Mouse (Mus musculus) stomach, embryonic 14.5 days (tissue): ENCODE measurements around the gene Chek2. TPM values are rescaled to one million over a fixed set of nuclear protein-coding genes. Genes with fewer than 3 reads are reported as not detected.
A peak's percentile ranks its signal among the peaks of the same experiment; 100 is the strongest.
"Not testable (repeated sequence)": the region's sequence is repeated elsewhere in the genome, so short reads cannot be mapped to it uniquely, and the experiment has no call there.

Experiments
- ATAC-seq: fragments of 200-750 bp; cut with Nextera tagmentation; 2 replicates; pipeline ENCODE4 v1.8.0; 2017; ENCODE audit warnings: low read depth, moderate TSS enrichment; ENCODE audit not compliant: insufficient number of reproducible peaks, insufficient read depth, low FRiP score
- H3K27ac ChIP-seq: fragments of 300-500 bp; sonication (generic); 2 replicates; pipeline ENCODE4 v1.5.1; 2014; ENCODE audit warnings: mild to moderate bottlenecking, low read length, moderate library complexity, mixed read lengths
- H3K27me3 ChIP-seq: fragments of 300-500 bp; sonication (generic); 2 replicates; pipeline ENCODE4 v1.6.1; 2014; ENCODE audit warnings: low read length, control low read depth, mixed read lengths; ENCODE audit not compliant: control insufficient read depth, insufficient read depth
- H3K36me3 ChIP-seq: fragments of 300-500 bp; sonication (generic); 2 replicates; pipeline ENCODE4 v1.6.1; 2014; ENCODE audit warnings: mild to moderate bottlenecking, control low read depth, low read length, moderate library complexity, mixed read lengths; ENCODE audit not compliant: control insufficient read depth, insufficient read depth
- H3K4me1 ChIP-seq: fragments of 300-500 bp; sonication (generic); 2 replicates; pipeline ENCODE4 v1.6.1; 2014; ENCODE audit warnings: low read length, control low read depth, mixed read lengths; ENCODE audit not compliant: control insufficient read depth, insufficient read depth
- H3K4me2 ChIP-seq: fragments of 300-500 bp; sonication (generic); replicated peaks from 2 replicates; pipeline ENCODE4 v1.6.1; 2014; ENCODE audit warnings: low read depth, low read length, control low read depth
- H3K4me3 ChIP-seq: fragments of 300-500 bp; sonication (generic); 2 replicates; pipeline ENCODE4 v1.5.1; 2014; ENCODE audit warnings: low read depth, low read length, control low read depth
- H3K9ac ChIP-seq: fragments of 300-500 bp; sonication (generic); replicated peaks from 2 replicates; pipeline ENCODE4 v1.6.1; 2014; ENCODE audit warnings: low read depth, mild to moderate bottlenecking, control low read depth, low read length, moderate library complexity, mixed read lengths
- H3K9me3 ChIP-seq: fragments of 300-500 bp; sonication (generic); 2 replicates; pipeline ENCODE4 v1.6.1; 2016; ENCODE audit warnings: low read depth, low read length, control low read depth; ENCODE audit not compliant: control insufficient read depth
- WGBS: fragments of 180-500 bp; shearing (Covaris S2); extraction: QIAGEN DNeasy Blood & Tissue Kit; methylation state at CpG from one replicate; pipeline ENCODE4 v1.1.7; 2014; 5-methylcytosine and 5-hydroxymethylcytosine counted together
- polyA plus RNA-seq: library from polyadenylated mRNA; unstranded; fragments of >200 nt; fragmentation: Nextera tagmentation; extraction: Ambion mirVana; gene quantifications from 2 replicates; pipeline ENCODE4 v1.2.1, GENCODE M21; 2014

The Chek2 gene
- polyA plus RNA-seq, 1 experiment from 2014 or later = 32.1 TPM

GRCm38 (mm10) chr5:110877666-110878505 is 38.1 kb downstream of the Chek2 start:
- H3K27ac ChIP-seq = no peak overlapping the region
- no peak overlapping the region for H3K9ac ChIP-seq

GRCm38 (mm10) chr5:110878526-110878925 is 38.7 kb downstream of the Chek2 start:
- H3K4me2 ChIP-seq, H3K9me3 ChIP-seq, ATAC-seq, H3K9ac ChIP-seq, H3K27ac ChIP-seq, H3K36me3 ChIP-seq, H3K4me1 ChIP-seq, H3K4me3 ChIP-seq, H3K27me3 ChIP-seq: not testable (repeated sequence)
- WGBS = 94% methylated on average over 1 of the region's 1 CpGs

More at GRCm38 (mm10) chr5:110877666-110878505, 38.1 kb downstream of the Chek2 start:
- 91% methylated on average over 5 of the region's 5 CpGs for WGBS
- Histone ChIP-seq H3K4me3 (no peak overlapping the region), H3K4me2 (no peak overlapping the region), H3K4me1 (0 out of 2 replicates have a peak, but pooled peaks cover 5% of the 10 kb centered on the region), H3K9me3 (no peaks in the 10 kb centered on the region), H3K36me3 (peaks cover 5% of the 10 kb centered on the region; the same call in 1 of the 2 replicates), H3K27me3 (no peaks in the 10 kb centered on the region)
- no peak for ATAC-seq

GRCm38 (mm10) chr5:110879042-110879441 is 39.3 kb downstream of the Chek2 start:
- no peak for ATAC-seq
- H3K4me3 ChIP-seq = peak overlapping the region; percentile 62
- WGBS = 58% methylated on average over 7 of the region's 7 CpGs
- H3K27me3 ChIP-seq = no peaks in the 10 kb centered on the region
- H3K27ac ChIP-seq = peak overlapping the region; percentile 53; the same call in 1 of the 2 replicates
- H3K4me1 ChIP-seq = 0 out of 2 replicates have a peak, but pooled peaks cover 5% of the 10 kb centered on the region
- peak overlapping the region; percentile 67 for H3K9ac ChIP-seq
- peak overlapping the region; percentile 80 for H3K4me2 ChIP-seq
- H3K9me3 ChIP-seq = no peaks in the 10 kb centered on the region
- no peaks in the 10 kb centered on the region; the same call in 1 of the 2 replicates for H3K36me3 ChIP-seq

- no peaks in the 10 kb centered on the region; the same call in 1 of the 2 replicates for H3K36me3 ChIP-seq
- peak within 1 kb of the TSS; percentile 62 for H3K4me3 ChIP-seq
- H3K9ac ChIP-seq = peak within 1 kb of the TSS; percentile 67
- no peaks in the 10 kb centered on the region for H3K9me3 ChIP-seq
- peak; percentile 88 for ATAC-seq
- H3K4me1 ChIP-seq = 0 out of 2 replicates have a peak, but pooled peaks cover 5% of the 10 kb centered on the region
- under 1% methylated on average over 94 of the region's 101 CpGs for WGBS
- H3K27me3 ChIP-seq = no peaks in the 10 kb centered on the region
- peak within 1 kb of the TSS; percentile 80 for H3K4me2 ChIP-seq
- H3K27ac ChIP-seq = peak within 1 kb of the TSS; percentile 53
Observed at GRCm38 (mm10) chr5:110879584-110880374, 40.0 kb downstream of the Chek2 start, which contains the start of gene Ttc28. Gene Ttc28 (plus strand): TSS chr5:110879803.

- no peak overlapping the region for H3K27ac ChIP-seq
- H3K4me1 ChIP-seq = no peaks in the 10 kb centered on the region
- no peaks in the 10 kb centered on the region for H3K27me3 ChIP-seq
- H3K9me3 ChIP-seq = no peaks in the 10 kb centered on the region
- no peak for ATAC-seq
- H3K36me3 ChIP-seq = peaks cover 10% of the 10 kb centered on the region; the same call in 1 of the 2 replicates
- H3K4me3 ChIP-seq = no peak overlapping the region
- WGBS = 85% methylated on average over 4 of the region's 4 CpGs
- H3K9ac ChIP-seq = no peak overlapping the region
- H3K4me2 ChIP-seq = no peak overlapping the region
Observed at GRCm38 (mm10) chr5:110888596-110888995, 48.8 kb downstream of the Chek2 start.

- no peak overlapping the region for H3K4me3 ChIP-seq
- H3K9ac ChIP-seq = no peak overlapping the region
- 85% methylated on average over 1 of the region's 1 CpGs for WGBS
- no peak for ATAC-seq
- no peak overlapping the region for H3K4me2 ChIP-seq
- H3K9me3 ChIP-seq = no peaks in the 10 kb centered on the region
- H3K4me1 ChIP-seq = no peaks in the 10 kb centered on the region
- peaks cover 18% of the 10 kb centered on the region for H3K36me3 ChIP-seq
- H3K27ac ChIP-seq = no peak overlapping the region
- H3K27me3 ChIP-seq = no peaks in the 10 kb centered on the region
Observed at GRCm38 (mm10) chr5:110889945-110890344, 50.2 kb downstream of the Chek2 start.

GRCm38 (mm10) chr5:110890561-110890960 is 50.8 kb downstream of the Chek2 start:
- WGBS = 93% methylated on average over 3 of the region's 3 CpGs
- Histone ChIP-seq H3K9me3 (no peaks in the 10 kb centered on the region), H3K27ac (no peak overlapping the region), H3K4me2 (no peak overlapping the region), H3K36me3 (peaks cover 18% of the 10 kb centered on the region), H3K27me3 (no peaks in the 10 kb centered on the region), H3K4me1 (no peaks in the 10 kb centered on the region), H3K4me3 (no peak overlapping the region), H3K9ac (no peak overlapping the region)
- no peak for ATAC-seq

- Histone ChIP-seq H3K4me3 (no peak overlapping the region), H3K9me3 (no peaks in the 10 kb centered on the region), H3K9ac (no peak overlapping the region), H3K36me3 (peaks cover 14% of the 10 kb centered on the region; the same call in 1 of the 2 replicates), H3K27ac (no peak overlapping the region), H3K4me2 (no peak overlapping the region), H3K4me1 (no peaks in the 10 kb centered on the region), H3K27me3 (no peaks in the 10 kb centered on the region)
- WGBS = 58% methylated on average over 7 of the region's 7 CpGs
- ATAC-seq = no peak
Observed at GRCm38 (mm10) chr5:110897114-110897788, 57.5 kb downstream of the Chek2 start.
